Mouse (Mus musculus): ENCODE data around the gene Slc9a6.

Slc9a6 gene

DNA sequence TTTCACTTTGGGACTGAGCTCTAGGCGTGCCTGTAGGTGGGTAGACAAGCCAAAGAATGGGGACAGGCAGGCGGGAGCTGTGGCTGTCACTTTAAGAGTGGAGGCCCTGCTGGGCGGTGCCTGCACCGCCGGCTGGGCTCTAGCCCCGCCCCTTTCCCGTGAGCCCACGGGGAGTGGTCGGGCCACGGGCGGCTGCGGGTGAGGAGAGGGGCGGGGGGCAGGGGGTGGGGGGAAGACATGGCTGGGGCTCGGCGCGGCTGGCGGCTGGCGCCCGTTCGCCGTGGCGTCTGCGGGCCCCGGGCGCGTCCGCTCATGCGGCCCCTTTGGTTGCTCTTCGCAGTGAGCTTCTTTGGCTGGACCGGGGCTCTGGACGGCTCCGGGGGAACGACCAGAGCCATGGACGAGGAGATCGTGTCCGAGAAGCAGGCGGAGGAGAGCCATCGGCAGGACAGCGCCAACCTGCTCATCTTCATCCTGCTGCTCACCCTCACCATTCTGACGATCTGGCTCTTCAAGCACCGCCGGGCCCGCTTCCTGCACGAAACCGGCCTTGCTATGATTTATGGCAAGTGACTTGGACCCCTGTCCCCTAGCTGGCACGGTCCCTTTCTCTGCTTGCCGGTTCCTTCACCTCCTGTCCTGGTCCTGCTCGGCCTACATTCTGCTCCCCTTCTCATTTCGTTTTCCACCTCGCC, at the start of gene Slc9a6:
TSS of gene Slc9a6 (plus strand) at position 135 of the 695 bp plus-strand sequence.
- peak; percentile 38 to 44 for DNase-seq (ENCODE audit: low spot score in 2 of 2)

DNA sequence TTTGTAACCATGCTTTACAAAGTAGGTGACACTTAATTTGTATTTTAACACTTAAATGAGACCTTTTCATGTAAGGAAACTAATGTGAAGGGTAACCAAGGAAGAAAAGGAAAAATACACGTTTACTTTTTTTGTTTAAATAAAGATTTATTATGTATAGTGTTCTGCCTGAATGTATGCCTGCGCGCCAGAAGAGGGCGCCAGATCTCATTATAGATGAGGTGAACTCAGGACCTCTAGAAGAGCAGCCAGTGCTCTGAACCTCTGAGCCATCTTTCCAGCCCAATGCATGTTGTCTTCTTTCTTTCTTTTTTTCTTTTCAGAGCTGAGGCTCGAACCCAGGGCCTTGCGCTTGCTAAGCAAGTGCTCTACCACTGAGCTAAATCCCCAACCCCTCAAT, 37.1 kb upstream of the Slc9a6 start:
- peak in 1 of 2 experiments; percentile 3 for DNase-seq (ENCODE audit: low spot score in 2 of 2)

DNA sequence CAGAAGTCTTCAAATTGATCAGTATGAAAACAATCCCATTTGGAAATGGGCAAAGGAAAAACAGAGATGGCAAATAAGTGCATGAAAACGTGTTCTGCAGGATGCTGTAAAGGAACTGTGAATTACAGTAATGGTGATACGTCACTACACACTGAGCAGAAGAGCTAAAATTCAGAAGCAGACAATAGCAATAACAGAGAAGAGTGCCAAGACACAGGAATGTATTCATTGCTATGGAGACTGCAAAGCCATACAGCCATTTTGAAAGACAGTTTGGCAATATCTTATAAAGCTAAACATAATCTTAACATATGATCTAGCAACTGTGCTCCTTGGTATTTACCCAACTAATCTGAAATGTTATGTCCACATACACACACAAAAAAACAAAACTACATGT, 31.4 kb upstream of the Slc9a6 start:
- no peak for DNase-seq (ENCODE audit: low spot score in 2 of 2)

DNA sequence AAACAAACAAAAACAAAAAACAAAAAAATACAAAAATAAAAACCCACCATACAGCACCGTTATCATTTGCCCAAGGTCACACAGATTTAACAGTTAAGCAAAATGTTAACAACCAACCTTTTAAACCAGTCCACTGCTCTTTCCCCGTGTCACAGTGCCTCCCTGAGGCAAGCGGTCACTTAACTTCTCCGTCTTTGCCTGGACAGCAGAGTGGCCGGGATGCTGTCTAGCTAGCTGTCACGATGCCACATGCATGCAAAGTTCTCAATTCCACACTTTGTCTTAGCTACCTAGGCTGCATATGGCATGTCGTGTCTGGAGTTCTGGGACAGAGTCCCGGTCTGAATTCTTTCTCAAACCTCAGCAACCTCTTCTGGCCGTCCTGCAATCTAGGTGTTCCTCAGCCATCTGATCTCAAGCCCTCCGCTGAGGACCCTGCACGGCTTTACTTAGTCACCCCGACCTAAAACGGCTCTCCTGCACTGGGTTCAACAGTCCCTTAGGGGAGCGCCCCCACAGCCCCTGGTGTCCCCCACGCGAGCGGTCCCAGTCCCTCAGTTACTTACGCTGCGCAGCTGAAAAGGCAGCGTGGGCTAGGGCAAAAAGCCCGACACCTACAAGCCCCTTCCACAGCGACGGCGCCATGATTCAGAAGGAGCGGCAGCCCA, 12.2 kb upstream of the Slc9a6 start:
- DNase-seq (ENCODE audit: low spot score in 2 of 2) = no peak

DNA sequence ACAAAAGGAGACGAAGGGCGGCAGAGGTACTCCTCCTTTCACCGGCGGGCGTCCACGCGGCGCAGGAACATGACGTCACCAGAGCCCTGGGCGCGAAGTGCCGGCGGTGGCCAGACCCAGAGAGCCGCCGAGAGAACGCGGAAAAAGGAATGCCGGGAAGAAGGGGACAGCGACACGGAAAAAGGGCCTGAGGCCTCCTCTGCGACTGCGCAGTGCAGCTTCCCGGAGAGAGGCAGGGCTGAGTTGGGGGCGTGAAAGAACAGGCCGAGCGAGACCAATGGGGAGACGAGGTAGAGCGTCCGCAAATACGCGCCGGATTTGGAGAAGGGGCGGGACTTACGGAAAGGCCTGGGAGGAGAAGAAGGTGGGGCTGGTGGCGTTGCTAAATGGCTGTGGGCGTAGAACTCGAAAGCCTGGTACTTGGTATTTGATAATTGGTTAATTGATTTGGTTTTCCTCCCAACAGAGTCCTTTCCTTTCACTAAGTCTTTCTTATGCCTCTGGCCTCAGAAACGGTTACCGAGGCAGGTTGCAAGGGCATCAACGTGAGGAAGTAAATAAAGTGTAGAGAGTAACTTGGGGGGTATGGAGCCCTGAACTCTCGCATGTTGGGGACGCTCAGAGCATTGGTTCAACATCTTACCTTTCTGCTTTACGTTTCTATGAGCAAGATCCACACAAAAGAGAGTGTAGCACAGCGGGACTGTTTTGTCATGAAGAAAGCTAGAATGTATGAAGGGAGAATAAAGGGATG, 11.5 kb upstream of the Slc9a6 start, which contains the start of gene Mmgt1:
TSS of gene Mmgt1 (minus strand) at position 183 of the 754 bp plus-strand sequence.
- DNase-seq (ENCODE audit: low spot score in 2 of 2) = peak; percentile 67 to 73

DNA sequence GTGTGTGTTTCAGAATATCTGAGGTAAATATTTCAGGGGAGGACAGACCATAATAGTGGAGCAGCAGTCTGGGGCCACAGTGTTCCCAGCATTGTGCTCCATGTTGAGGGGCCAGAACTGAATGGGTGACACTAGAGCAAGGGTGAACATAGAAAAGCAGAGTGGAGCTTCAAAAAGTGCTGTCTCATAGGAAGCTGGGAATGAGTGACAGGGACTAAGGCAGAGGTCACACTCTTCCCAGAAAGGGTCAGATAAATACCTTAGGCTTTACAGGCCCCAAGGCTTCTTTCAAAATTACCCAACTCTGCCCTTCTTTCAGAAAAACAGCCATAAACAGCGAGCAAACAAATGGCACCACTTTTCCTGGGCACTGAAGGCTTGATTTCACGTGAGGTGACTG, 3.0 kb upstream of the Slc9a6 start:
- no peak for DNase-seq (ENCODE audit: low spot score in 2 of 2)

DNA sequence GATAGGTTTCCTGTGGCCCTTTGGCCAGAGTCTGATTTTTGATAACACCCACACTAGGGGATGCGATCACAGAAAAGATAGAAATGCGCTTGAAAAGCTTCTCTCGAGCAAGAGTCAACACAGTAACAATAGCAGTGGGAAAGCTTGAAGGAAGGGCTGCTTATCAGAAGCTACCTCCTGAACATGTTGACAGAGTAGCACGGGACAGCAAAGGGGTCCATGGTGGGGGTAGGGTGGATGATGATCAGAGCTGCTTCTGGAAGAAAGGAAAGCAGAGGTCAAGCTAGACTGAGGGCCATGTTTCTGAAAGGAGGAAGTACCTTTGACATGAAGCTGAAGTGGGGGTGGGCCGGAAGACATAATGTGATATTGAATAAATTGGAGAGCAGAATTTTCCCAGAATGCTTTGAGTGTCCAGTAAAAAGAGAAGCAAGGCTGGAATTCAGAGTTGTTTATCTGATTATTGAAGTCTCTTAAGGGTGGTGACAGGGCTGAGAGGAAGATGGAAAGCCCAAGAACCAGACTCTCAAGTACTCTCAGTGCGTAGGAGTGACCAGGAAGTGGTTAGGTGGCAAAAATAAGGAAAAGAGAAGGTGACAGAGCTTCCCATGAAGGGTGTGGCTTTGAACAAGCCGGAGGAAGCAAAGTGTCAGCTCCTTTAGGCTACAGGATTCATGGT, 2.4 kb upstream of the Slc9a6 start:
- no peak for DNase-seq (ENCODE audit: low spot score in 2 of 2)

DNA sequence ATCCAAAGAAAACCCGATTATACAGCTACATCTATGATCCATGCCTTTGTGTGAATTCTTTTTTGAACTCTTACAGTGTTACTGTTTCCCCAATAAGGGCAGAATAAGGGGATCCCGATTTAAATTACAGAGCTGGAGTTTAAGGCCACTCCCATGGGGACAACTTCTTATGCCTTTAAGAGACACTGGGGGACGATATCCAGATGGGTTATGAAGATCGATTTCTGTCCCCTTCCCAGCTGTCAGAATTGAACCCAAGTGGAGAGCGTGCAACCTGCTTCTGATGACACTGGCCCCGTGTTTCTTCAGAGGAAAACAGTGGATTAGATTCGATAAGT, 303 bp upstream of the Slc9a6 start:
- no peak for DNase-seq (ENCODE audit: low spot score in 2 of 2)

DNA sequence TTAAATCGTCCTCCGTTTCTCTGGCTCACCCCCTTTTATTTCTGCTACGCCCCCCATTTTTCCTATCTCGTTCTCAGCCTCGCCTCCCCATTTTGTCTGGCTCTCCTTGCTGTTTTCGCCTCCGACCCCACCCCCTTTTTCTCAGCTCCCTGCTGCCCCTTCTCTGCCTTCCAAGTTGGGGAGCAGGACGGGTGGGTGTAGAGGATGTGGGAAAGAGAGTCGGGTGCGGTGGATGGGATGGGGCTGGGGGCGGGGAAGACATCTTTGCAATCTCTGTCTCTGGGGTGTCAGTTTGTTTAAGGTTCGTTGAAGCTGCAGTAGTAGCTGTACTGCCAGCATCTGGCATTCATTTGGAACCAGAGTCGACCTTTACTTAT, 749 bp downstream of the Slc9a6 start:
- no peak for DNase-seq (ENCODE audit: low spot score in 2 of 2)

DNA sequence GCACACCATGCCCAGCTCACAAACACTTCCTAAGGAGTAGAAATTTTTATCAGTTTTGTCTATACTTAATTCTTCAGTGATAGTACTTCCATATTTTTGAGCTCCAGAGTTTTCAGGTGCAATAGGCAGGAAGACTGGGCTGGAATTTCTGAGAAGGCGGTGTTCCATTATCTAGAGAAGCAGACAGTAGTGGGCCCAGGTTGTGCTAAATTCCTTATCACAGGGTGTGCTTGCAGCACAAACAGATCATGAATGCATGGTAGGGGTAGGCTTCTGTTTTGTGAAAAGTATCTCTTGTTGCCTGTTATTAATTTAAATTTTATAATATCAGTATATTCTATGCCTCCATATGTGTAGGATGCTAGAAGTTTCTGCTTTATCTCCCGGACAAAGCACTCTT, 5.7 kb downstream of the Slc9a6 start:
- DNase-seq (ENCODE audit: low spot score in 2 of 2) = no peak

DNA sequence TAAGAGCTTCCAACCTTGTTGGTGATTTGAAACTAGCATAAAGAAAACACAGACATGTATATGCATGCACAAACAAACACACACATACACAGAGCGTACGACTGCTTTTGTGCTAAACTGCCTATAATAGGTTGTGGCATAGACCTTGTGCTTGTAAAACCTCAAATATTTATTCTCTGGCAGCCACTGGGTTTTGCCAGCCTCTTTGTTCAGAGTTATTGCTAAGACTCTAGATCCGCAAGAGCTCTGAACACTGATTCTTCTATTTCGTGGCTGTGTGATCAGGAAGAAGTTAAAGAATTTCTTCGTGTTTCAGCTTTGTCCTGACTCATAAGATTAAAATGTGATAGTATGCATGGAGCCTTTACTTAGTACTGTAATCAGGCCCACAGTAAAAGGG, 26.6 kb downstream of the Slc9a6 start:
- DNase-seq (ENCODE audit: low spot score in 2 of 2) = no peak

DNA sequence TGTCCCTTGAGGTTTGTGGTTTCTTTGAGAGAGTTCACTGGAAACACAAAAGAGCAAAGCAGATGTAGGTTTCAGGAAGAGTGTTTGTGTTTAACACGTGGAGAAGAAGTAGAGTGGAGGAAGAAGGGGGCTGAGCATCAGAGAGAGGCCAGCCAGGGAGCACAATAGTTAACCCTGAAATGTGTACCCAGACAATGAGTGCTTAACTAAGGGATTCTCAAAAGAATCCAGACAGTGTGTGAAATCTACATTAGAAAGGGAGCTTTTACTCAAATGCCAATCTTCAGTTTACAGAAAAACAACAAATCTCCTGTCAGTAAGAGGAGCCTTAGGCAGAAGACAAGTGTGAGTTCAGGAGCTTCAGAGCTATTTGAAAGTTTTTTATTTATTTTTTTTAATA, 30.5 kb downstream of the Slc9a6 start:
- DNase-seq (ENCODE audit: low spot score in 2 of 2) = no peak

DNA sequence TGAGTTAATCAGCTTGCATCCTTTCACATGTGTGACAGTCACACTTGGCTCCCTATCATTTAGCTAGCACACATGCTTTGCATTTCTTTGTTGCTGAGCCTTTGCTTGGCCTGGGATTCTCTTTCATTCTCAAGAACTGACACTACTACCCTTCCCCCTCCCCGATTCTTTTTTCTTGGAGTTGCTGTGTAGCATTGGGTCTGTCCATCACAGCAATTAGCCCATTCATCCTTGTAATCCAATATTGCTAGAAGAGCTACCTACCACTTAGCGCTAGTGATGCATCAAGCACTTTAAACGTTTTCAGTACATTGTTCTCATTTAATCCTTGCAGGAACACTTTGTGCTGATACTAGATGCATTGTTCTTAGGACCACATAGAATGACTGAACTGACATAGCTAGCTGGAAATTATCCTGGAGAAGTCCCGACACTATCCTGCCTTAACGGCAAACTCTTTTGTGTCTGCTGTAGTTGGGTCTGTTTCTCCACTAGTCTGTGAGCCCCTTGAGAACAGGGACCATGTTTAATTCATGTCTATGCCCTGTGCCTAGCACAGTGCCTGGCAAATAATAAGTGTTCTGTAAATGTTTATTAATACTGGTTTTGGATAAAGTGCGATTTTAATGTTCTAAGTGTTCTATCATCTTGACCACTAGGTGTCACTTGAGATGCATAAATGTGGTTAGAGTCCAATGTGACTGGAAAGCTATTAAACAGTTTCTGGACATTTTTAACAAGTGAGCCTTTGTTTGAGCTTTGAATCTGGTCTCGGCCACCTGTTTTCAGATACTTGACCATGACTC, 40.2 kb downstream of the Slc9a6 start:
- no peak for DNase-seq (ENCODE audit: low spot score in 2 of 2)

DNA sequence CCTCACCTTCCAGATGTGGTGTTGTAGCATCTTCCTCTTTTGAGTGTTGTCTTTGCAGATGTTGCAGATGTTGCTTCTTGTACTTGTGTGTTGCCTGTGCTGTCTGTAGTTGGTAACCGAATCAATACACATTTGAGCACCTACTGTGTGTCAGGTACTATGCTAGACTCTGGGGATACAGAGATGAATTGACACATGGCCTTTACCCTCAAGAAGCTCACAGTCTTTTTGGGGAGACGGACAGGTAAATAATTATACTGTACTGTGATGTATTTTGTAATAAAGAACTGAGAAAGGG, 40.7 kb downstream of the Slc9a6 start:
- DNase-seq (ENCODE audit: low spot score in 2 of 2) = no peak

DNA sequence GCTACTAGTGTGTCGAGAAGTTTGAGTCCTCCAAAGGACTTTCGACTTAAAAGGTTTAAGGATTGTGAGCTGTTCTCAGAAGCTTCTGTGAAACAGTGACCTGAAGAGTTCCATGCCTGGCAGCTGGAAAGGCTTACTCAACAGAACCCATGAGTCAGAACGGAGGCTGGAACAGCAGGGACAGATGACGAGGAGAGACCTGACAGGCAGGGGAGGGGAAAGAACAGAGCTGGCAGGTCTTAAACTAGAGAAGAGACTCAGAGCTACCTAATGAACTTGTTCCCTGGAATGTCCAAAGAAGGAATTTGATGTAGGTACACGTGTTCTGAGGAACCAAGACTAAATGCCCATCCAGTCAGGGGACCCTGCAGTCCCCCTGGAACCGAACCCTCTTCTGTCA, 41.3 kb downstream of the Slc9a6 start:
- no peak for DNase-seq (ENCODE audit: low spot score in 2 of 2)

DNA sequence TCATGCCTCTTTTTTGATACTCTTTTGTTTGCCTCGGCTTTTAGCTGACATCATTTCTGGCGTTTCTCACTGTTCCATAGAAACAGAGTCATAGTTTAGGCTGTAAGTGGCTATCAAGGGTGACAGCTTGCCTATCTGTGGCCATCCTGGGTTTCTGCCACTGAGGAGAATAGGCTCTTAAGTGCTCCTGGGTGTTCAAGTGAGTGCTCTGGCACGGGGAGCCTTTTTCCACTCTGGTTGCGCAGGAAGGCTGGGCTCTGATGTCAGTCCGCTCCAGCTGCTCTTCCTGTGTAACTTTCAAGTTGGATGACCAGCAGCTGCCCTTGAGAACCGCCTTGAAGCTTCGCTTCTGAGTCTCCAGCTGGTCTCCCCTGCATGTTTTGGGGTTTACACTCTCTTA, 42.2 kb downstream of the Slc9a6 start:
- DNase-seq (ENCODE audit: low spot score in 2 of 2) = no peak

DNA sequence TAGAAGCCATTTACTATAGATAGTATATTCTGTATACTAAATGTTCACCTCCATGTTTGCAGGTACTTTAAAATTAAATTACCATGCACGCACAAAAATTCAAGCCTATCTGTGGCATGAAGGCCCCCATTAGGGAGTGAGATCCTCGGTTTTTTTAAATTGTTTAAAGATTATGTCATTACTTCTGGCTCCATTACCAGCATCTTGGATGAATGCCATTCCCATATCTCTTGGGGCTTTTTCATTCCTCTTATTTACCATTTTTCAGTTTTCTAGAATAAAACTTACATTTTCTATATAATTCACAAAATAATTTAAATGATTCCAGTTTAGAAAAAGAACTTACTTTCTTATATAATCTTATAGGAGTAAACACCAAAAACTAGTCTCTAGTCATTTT, 46.1 kb downstream of the Slc9a6 start:
- DNase-seq (ENCODE audit: low spot score in 2 of 2) = no peak

DNA sequence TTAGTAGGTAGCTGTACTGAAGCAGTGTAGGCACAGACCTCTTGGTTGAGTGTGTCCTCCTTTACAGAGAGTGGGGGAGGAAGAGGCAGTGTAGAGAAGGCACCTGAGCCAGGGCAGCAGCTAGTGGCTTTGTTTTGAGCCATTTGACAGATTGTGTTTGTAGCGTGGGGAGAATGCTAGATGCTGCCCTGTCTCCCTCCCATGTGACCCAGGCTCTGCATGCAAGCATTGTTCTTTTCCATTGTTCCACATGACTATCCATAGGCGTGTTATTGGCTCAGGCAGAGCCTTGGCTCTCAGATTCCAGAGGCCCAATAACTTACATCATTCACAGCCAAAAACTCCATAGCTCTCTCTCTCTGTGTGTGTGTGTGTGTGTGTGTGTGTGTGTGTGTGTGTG, 49.7 kb downstream of the Slc9a6 start:
- no peak for DNase-seq (ENCODE audit: low spot score in 2 of 2)

DNA sequence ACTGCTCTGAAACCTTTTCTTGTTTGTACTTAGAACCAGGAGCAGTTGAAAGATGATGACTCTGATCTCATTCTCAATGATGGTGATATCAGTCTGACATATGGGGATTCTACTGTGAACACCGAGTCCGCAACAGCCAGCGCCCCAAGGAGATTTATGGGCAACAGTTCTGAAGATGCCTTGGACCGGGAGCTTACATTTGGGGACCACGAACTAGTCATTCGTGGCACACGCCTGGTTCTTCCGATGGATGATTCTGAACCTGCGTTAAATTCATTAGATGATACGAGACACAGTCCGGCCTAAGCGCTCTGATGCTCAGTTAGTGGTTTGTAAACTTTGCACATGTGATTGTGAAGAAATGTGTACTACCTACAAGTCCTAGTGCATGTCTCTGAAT, 51.6 kb downstream of the Slc9a6 start:
- no peak for DNase-seq (ENCODE audit: low spot score in 2 of 2)

DNA sequence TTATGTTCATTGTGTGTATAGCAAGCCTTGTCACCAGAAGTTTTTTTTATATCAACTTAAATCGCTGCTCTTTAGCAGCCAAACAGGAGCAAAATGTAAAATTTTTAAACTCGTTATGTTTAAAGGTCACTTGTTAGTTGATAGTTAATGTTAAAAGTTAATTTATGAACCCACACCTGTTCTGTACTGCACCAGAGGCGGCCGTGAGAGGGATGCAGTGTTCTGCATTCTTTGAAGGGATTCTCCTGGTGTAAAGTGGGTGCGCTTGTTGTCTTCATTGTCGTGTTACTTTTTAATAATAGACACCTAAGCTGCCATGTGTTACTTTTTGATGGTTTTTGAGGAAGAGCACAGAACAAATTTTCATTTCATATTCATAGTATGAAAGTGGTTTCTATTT, 52.8 kb downstream of the Slc9a6 start:
- DNase-seq (ENCODE audit: low spot score in 2 of 2) = no peak

DNA sequence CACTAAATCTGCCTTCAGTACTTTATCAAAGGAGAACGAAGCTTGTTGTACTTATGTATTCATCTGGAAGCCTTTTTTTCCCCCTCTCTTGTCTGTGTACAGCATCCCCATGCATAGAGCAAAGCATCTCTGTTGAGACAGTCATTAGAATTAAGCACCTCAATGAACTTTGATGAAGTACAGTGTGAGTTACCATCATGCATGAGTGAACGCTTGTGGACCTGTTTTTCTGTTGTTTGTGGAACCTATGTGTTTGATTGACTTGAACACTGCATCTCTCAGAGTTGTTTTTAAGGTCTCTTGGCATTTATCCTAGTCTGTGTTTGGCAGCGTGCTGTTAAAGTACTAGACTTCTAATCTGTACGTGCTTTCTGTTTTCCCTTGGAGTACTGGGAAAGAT, 53.8 kb downstream of the Slc9a6 start:
- no peak for DNase-seq (ENCODE audit: low spot score in 2 of 2)
